Mouse (Mus musculus): ENCODE data around the gene Stt3b. TPM values are rescaled to one million over a fixed set of nuclear protein-coding genes. Genes with fewer than 3 reads are reported as not detected.

Stt3b gene
- polyA plus RNA-seq, 1 experiment = not detected

GRCm38 (mm10) chr9:115341576-115341975, 31.4 kb upstream of the Stt3b start:
- WGBS = 80% methylated on average over 9 of the region's 9 CpGs
- no peaks in the 10 kb centered on the region; the same call in 1 of the 2 replicates for H3K4me1 ChIP-seq (ENCODE audit: control insufficient read depth, insufficient read depth, low read length)
- H3K4me3 ChIP-seq (ENCODE audit: insufficient read depth, low read depth, low read length) = no peak overlapping the region
- H3K27ac ChIP-seq (ENCODE audit: insufficient read depth, low read depth, low read length) = no peak overlapping the region
- TF ChIP-seq POLR2A (IDR thresholded peaks at IDR 0.05; ENCODE audit: insufficient read depth, low read depth, low read length) = no peak
- TF ChIP-seq CTCF (IDR thresholded peaks at IDR 0.05; ENCODE audit: insufficient read depth, low read depth, low read length) = no peak

DNA sequence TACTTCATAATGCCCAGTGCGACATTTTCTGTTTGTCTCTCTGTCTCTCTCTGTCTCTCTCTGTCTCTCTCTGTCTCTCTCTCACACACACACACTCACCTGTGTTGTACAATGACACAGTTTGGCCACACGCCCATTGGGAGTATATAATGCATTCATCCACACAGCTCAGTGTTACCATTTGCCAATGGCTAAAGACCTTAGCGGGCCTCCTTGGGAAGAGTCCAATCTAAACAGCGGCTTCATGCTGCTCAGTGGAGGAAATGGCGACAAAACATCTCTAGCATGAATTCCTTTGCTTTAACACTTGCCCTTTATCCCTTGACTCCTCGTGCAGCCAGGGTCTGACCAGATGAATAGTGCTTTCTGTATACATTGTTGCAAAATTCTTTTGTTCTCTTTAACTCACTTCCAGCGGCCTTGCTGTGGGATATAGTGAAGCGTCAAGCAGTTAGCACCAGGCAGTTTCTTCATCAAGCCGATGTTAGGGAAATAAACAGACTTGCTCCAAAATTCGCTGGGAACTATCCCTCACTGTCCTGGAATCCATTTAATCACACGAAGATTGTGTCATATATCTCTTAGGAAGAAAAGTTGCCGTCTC, 30.1 kb upstream of the Stt3b start:
- TF ChIP-seq CTCF (IDR thresholded peaks at IDR 0.05; ENCODE audit: insufficient read depth, low read depth, low read length) (no peak), POLR2A (IDR thresholded peaks at IDR 0.05; ENCODE audit: insufficient read depth, low read depth, low read length) (no peak)
- Histone ChIP-seq H3K27ac (ENCODE audit: insufficient read depth, low read depth, low read length) (no peak overlapping the region), H3K4me1 (ENCODE audit: control insufficient read depth, insufficient read depth, low read length) (no peaks in the 10 kb centered on the region; the same call in 1 of the 2 replicates), H3K4me3 (ENCODE audit: insufficient read depth, low read depth, low read length) (no peak overlapping the region)
- 57% methylated on average over 12 of the region's 12 CpGs for WGBS

DNA sequence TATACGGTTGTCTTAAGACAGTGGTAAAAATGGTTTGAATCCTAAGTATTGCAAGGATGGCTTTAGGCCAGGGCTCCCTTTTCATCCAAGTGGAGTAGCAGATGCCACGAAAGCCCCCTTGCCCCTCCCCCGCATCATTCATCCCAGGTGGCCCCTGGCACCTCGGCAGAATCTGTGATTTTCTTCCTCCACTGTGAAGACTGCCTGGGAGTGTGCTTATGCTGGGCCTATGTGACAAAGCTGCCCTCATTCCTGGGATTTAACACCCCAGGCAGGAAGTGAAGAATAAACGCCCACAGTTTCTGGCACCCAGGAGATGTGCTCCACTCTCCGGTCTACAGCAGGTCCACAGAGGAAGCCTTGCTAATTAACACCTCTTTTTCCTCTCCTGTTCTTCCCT, 28.6 kb upstream of the Stt3b start:
- Histone ChIP-seq H3K4me3 (ENCODE audit: insufficient read depth, low read depth, low read length) (no peak overlapping the region), H3K27ac (ENCODE audit: insufficient read depth, low read depth, low read length) (no peak overlapping the region), H3K4me1 (ENCODE audit: control insufficient read depth, insufficient read depth, low read length) (no peaks in the 10 kb centered on the region; the same call in 1 of the 2 replicates)
- TF ChIP-seq CTCF (IDR thresholded peaks at IDR 0.05; ENCODE audit: insufficient read depth, low read depth, low read length) (no peak), POLR2A (IDR thresholded peaks at IDR 0.05; ENCODE audit: insufficient read depth, low read depth, low read length) (no peak)
- WGBS = 40% methylated on average over 6 of the region's 6 CpGs

DNA sequence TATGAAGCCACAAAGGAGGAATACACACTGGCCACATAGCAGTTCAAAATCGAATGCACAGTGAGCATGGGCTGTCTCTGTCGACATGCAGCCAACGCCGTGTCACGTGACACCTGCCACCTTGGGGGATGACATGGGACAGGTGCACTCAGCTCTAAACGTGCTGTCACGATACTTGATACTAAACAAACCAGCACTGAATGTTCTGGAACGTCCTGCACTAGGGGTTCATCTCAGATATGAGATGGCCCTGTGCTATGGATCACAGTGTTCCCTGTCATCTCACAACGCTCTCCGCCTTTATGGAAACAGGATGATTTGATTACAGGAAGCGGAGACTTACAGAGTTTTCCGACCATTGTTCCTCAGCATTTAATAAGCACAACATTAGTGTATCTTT, 22.8 kb upstream of the Stt3b start:
- Histone ChIP-seq H3K27ac (ENCODE audit: insufficient read depth, low read depth, low read length) (no peak overlapping the region), H3K4me1 (ENCODE audit: control insufficient read depth, insufficient read depth, low read length) (no peaks in the 10 kb centered on the region), H3K4me3 (ENCODE audit: insufficient read depth, low read depth, low read length) (no peak overlapping the region)
- 87% methylated on average over 12 of the region's 12 CpGs for WGBS
- TF ChIP-seq CTCF (IDR thresholded peaks at IDR 0.05; ENCODE audit: insufficient read depth, low read depth, low read length) = no peak
- TF ChIP-seq POLR2A (IDR thresholded peaks at IDR 0.05; ENCODE audit: insufficient read depth, low read depth, low read length) = no peak

- no peak for TF ChIP-seq CTCF (IDR thresholded peaks at IDR 0.05; ENCODE audit: insufficient read depth, low read depth, low read length)
- TF ChIP-seq POLR2A (IDR thresholded peaks at IDR 0.05; ENCODE audit: insufficient read depth, low read depth, low read length) = no peak
- H3K4me3 ChIP-seq (ENCODE audit: insufficient read depth, low read depth, low read length) = no peak overlapping the region
- H3K27ac ChIP-seq (ENCODE audit: insufficient read depth, low read depth, low read length) = no peak overlapping the region
- no peaks in the 10 kb centered on the region for H3K4me1 ChIP-seq (ENCODE audit: control insufficient read depth, insufficient read depth, low read length)
- WGBS = 95% methylated on average over 7 of the region's 7 CpGs
These were observed 22.1 kb upstream of the Stt3b start for GRCm38 (mm10) chr9:115332339-115332738.

- H3K4me3 ChIP-seq (ENCODE audit: insufficient read depth, low read depth, low read length) = no peak overlapping the region
These were observed 20.7 kb upstream of the Stt3b start for GRCm38 (mm10) chr9:115330861-115331476.

GRCm38 (mm10) chr9:115326533-115326890, 16.3 kb upstream of the Stt3b start:
- no peak for TF ChIP-seq CTCF (IDR thresholded peaks at IDR 0.05; ENCODE audit: insufficient read depth, low read depth, low read length)
- no peak for TF ChIP-seq POLR2A (IDR thresholded peaks at IDR 0.05; ENCODE audit: insufficient read depth, low read depth, low read length)
- Histone ChIP-seq H3K4me3 (ENCODE audit: insufficient read depth, low read depth, low read length) (no peak overlapping the region), H3K27ac (ENCODE audit: insufficient read depth, low read depth, low read length) (no peak overlapping the region), H3K4me1 (ENCODE audit: control insufficient read depth, insufficient read depth, low read length) (peaks cover 2% of the 10 kb centered on the region; the same call in 1 of the 2 replicates)
- 94% methylated on average over 4 of the region's 4 CpGs for WGBS

More at GRCm38 (mm10) chr9:115330861-115331476, 20.7 kb upstream of the Stt3b start:
- no peak for TF ChIP-seq CTCF (IDR thresholded peaks at IDR 0.05; ENCODE audit: insufficient read depth, low read depth, low read length)
- no peak for TF ChIP-seq POLR2A (IDR thresholded peaks at IDR 0.05; ENCODE audit: insufficient read depth, low read depth, low read length)
- H3K4me1 ChIP-seq (ENCODE audit: control insufficient read depth, insufficient read depth, low read length) = no peaks in the 10 kb centered on the region
- no peak overlapping the region for H3K27ac ChIP-seq (ENCODE audit: insufficient read depth, low read depth, low read length)
- 58% methylated on average over 6 of the region's 6 CpGs for WGBS

- TF ChIP-seq POLR2A (IDR thresholded peaks at IDR 0.05; ENCODE audit: insufficient read depth, low read depth, low read length) (no peak), CTCF (IDR thresholded peaks at IDR 0.05; ENCODE audit: insufficient read depth, low read depth, low read length) (no peak)
- WGBS = 84% methylated on average over 13 of the region's 13 CpGs
- H3K4me3 ChIP-seq (ENCODE audit: insufficient read depth, low read depth, low read length) = no peak overlapping the region
- peaks cover 2% of the 10 kb centered on the region; the same call in 1 of the 2 replicates for H3K4me1 ChIP-seq (ENCODE audit: control insufficient read depth, insufficient read depth, low read length)
- no peak overlapping the region for H3K27ac ChIP-seq (ENCODE audit: insufficient read depth, low read depth, low read length)
These were observed 15.8 kb upstream of the Stt3b start for GRCm38 (mm10) chr9:115325831-115326532.

DNA sequence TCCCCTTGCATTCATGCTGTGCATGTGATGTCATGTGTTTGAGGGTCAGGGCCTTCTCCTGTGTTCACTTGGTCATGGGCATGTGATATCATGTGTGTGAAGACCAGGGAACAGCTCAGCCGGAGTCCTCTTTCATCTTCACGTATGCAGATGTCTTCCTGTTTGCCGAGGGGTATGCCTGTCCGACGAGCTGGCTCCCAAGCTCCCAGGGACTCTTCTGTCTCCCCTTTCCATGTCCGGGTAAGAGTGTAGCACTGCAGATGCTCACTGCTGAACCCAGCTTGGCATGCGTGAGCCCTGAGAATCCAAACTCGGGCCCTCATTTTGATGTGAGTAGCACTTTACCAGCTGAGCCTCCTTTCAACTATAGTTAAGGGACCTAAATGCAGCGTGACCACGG, 13.4 kb upstream of the Stt3b start:
- peaks cover 2% of the 10 kb centered on the region; the same call in 1 of the 2 replicates for H3K4me1 ChIP-seq (ENCODE audit: control insufficient read depth, insufficient read depth, low read length)
- 51% methylated on average over 10 of the region's 10 CpGs for WGBS

More for the DNA sequence above, 13.4 kb upstream of the Stt3b start:
- H3K4me3 ChIP-seq (ENCODE audit: insufficient read depth, low read depth, low read length) = no peak overlapping the region
- H3K27ac ChIP-seq (ENCODE audit: insufficient read depth, low read depth, low read length) = no peak overlapping the region
- TF ChIP-seq POLR2A (IDR thresholded peaks at IDR 0.05; ENCODE audit: insufficient read depth, low read depth, low read length) (no peak), CTCF (IDR thresholded peaks at IDR 0.05; ENCODE audit: insufficient read depth, low read depth, low read length) (no peak)
